Mouse (Mus musculus) limb, embryonic 13.5 days (tissue): ENCODE measurements around the gene Tex12. TPM values are rescaled to one million over a fixed set of nuclear protein-coding genes. Genes with fewer than 3 reads are reported as not detected.

Experiments used
- ATAC-seq: fragments of 200-750 bp; cut with Nextera tagmentation; 2 replicates; pipeline ENCODE4 v1.8.0; 2017; ENCODE audit warnings: low read depth, moderate number of reproducible peaks, moderate TSS enrichment; ENCODE audit not compliant: low FRiP score
- H3K27ac ChIP-seq: fragments of 300-500 bp; sonication (generic); 2 replicates; pipeline ENCODE4 v1.5.1; 2015; ENCODE audit warnings: inconsistent platforms, mild to moderate bottlenecking, moderate library complexity
- H3K27me3 ChIP-seq: fragments of 300-500 bp; sonication (generic); 2 replicates; pipeline ENCODE4 v1.6.1; 2015; ENCODE audit warnings: mild to moderate bottlenecking, inconsistent platforms
- H3K36me3 ChIP-seq: fragments of 300-500 bp; sonication (generic); 2 replicates; pipeline ENCODE4 v1.6.1; 2015; ENCODE audit warnings: inconsistent platforms, mild to moderate bottlenecking, moderate library complexity
- H3K4me1 ChIP-seq: fragments of 300-500 bp; sonication (generic); 2 replicates; pipeline ENCODE4 v1.6.1; 2015; ENCODE audit warnings: inconsistent platforms
- H3K4me2 ChIP-seq: fragments of 300-500 bp; sonication (generic); replicated peaks from 2 replicates; pipeline ENCODE4 v1.6.1; 2015; ENCODE audit warnings: inconsistent platforms, mild to moderate bottlenecking, moderate library complexity
- H3K4me3 ChIP-seq: fragments of 300-500 bp; sonication (generic); 2 replicates; pipeline ENCODE4 v1.5.1; 2015; ENCODE audit warnings: moderate library complexity, mild to moderate bottlenecking, inconsistent platforms
- H3K9ac ChIP-seq: fragments of 300-500 bp; sonication (generic); 2 replicates; pipeline ENCODE4 v1.6.1; 2015; ENCODE audit warnings: mild to moderate bottlenecking, inconsistent platforms
- H3K9me3 ChIP-seq: fragments of 300-500 bp; sonication (generic); 2 replicates; pipeline ENCODE4 v1.6.1; 2016; ENCODE audit warnings: inconsistent platforms
- WGBS: fragments of 180-500 bp; shearing (Covaris S2); methylation state at CpG from one replicate; pipeline ENCODE4 v1.1.7; 2015; 5-methylcytosine and 5-hydroxymethylcytosine counted together
- polyA plus RNA-seq: library from polyadenylated mRNA; unstranded; fragments of >200 nt; fragmentation: Nextera tagmentation; extraction: Ambion mirVana; gene quantifications from 2 replicates; pipeline ENCODE4 v1.2.1, GENCODE M21; 2015

Tex12 gene
- polyA plus RNA-seq, 1 experiment from 2014 or later: not detected

- H3K27me3 ChIP-seq: no peaks in the 10 kb centered on the region
- H3K36me3 ChIP-seq: no peaks in the 10 kb centered on the region
- no peak overlapping the region for H3K9ac ChIP-seq
- H3K4me2 ChIP-seq: no peak overlapping the region
- 0 out of 2 replicates have a peak, but pooled peaks cover 5% of the 10 kb centered on the region for H3K4me1 ChIP-seq
- H3K9me3 ChIP-seq: no peaks in the 10 kb centered on the region
- 70% methylated on average over 2 of the region's 2 CpGs for WGBS
- no peak for ATAC-seq
- no peak overlapping the region for H3K27ac ChIP-seq
- H3K4me3 ChIP-seq: no peak overlapping the region
Observed at GRCm38 (mm10) chr9:50553547-50553946, 7.6 kb downstream of the Tex12 start.

DNA sequence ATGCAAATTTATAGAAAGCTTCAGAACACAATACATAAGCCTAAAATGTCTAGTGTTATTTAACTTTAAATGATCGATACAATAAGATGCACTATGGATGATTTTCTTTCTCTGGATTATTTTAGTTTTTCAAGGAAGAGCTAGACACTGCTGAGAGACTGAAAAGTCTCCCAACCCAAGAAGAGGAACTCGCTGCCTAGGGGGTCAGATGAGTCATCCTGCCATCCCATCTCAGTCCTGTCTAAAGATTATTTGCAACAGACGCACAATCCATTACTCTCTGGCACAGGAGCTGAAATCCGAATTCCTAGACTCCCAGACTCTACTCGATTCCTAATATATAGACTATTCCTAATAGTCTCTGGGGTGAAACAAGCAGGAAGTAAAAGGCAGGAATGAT, 8.9 kb downstream of the Tex12 start:
- H3K4me2 ChIP-seq: no peak overlapping the region
- no peak overlapping the region for H3K4me3 ChIP-seq
- no peaks in the 10 kb centered on the region for H3K9me3 ChIP-seq
- no peak overlapping the region for H3K27ac ChIP-seq
- ATAC-seq: no peak
- H3K27me3 ChIP-seq: no peaks in the 10 kb centered on the region
- H3K4me1 ChIP-seq: 0 out of 2 replicates have a peak, but pooled peaks cover 5% of the 10 kb centered on the region
- 75% methylated on average over 5 of the region's 5 CpGs for WGBS
- H3K9ac ChIP-seq: no peak overlapping the region
- no peaks in the 10 kb centered on the region for H3K36me3 ChIP-seq

DNA sequence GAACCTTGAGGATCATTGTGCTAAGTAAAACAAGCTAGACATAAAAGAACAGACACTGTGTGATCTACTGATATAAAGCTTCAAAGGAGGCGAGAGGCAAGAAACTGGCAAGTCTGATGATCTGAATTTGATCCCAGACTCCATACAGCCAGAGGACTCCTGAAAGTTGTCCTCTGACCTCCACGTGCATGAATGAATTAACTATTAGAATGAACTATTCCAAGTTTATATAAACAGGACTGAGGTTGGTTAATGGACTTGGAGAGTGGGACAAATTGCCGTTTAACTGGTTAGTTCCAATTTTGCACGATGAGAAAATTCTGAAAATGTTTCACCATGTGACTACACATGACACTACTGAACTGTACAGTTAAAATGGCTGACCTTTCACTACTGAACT, 12.2 kb downstream of the Tex12 start:
- Histone ChIP-seq H3K9me3 (no peaks in the 10 kb centered on the region), H3K36me3 (no peaks in the 10 kb centered on the region), H3K27me3 (no peaks in the 10 kb centered on the region), H3K4me3 (no peak overlapping the region), H3K27ac (no peak overlapping the region), H3K9ac (no peak overlapping the region), H3K4me2 (no peak overlapping the region), H3K4me1 (no peaks in the 10 kb centered on the region)
- 88% methylated on average over 4 of the region's 4 CpGs for WGBS
- no peak for ATAC-seq

DNA sequence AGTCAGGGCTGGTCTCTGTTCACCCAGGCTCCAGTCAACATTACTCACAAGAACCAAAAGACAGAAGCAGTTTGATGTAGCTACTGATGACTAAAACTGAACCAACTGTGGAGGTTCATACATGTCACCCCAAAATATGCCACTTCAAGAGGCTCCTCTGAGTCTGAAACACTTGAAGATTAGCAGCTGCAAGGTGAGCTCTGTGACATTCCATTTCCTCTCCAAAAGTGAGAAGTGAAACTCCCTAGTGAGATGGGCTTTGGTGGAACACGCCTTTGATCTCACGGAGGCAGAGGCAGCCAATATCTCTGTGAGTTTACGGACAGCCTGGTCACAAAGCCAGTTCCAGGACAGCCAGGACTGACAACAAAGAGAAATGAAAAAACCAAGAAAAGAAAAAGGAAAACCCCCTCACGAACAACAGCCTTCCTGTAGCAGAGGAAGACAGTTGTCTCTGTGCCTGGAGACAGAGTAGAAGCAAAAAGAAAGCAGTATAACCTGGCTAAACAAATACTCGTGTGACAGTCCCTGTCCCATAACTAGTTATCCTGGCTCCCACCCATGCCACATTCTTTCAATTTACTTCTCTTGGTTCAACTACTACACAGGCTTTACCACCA, 13.2 kb downstream of the Tex12 start:
- Histone ChIP-seq H3K36me3 (no peaks in the 10 kb centered on the region), H3K27ac (no peak overlapping the region), H3K27me3 (no peaks in the 10 kb centered on the region), H3K4me1 (no peaks in the 10 kb centered on the region), H3K9me3 (no peaks in the 10 kb centered on the region), H3K4me2 (no peak overlapping the region), H3K9ac (no peak overlapping the region), H3K4me3 (no peak overlapping the region)
- ATAC-seq: no peak
- 26% methylated on average over 5 of the region's 5 CpGs for WGBS

- H3K36me3 ChIP-seq: no peaks in the 10 kb centered on the region
- H3K4me1 ChIP-seq: 0 out of 2 replicates have a peak, but pooled peaks cover 4% of the 10 kb centered on the region
- no peak for ATAC-seq
- no peak overlapping the region for H3K4me2 ChIP-seq
- no peak overlapping the region for H3K27ac ChIP-seq
- H3K27me3 ChIP-seq: no peaks in the 10 kb centered on the region
- no peaks in the 10 kb centered on the region for H3K9me3 ChIP-seq
- 67% methylated on average over 9 of the region's 9 CpGs for WGBS
- H3K9ac ChIP-seq: no peak overlapping the region
- H3K4me3 ChIP-seq: no peak overlapping the region
Observed at GRCm38 (mm10) chr9:50542401-50542800, 18.7 kb downstream of the Tex12 start.

DNA sequence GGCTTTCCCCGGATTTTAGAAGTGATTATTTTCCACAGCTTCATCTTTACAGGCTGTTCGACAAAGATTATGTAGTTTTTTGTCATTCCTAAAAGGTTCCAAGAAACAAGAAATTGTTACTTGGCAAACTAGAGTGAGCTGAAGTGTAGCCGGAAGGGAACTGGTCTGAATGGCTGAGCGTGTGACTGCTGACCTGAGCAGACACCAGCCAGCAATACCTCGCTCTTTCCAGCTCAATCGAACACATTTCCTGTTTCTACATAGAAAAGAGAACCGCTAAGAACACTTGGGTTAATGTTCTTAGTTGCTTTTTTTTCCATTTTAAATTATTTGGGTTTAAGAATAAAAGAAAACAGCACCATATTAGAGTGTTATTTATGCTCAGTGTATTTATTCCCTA, 21.0 kb downstream of the Tex12 start:
- H3K4me1 ChIP-seq: 0 out of 2 replicates have a peak, but pooled peaks cover 4% of the 10 kb centered on the region
- H3K27me3 ChIP-seq: no peaks in the 10 kb centered on the region
- no peak overlapping the region for H3K9ac ChIP-seq
- WGBS: 61% methylated on average over 7 of the region's 7 CpGs
- H3K27ac ChIP-seq: no peak overlapping the region
- no peak overlapping the region for H3K4me2 ChIP-seq
- no peak overlapping the region for H3K4me3 ChIP-seq
- no peaks in the 10 kb centered on the region for H3K36me3 ChIP-seq
- ATAC-seq: no peak
- no peaks in the 10 kb centered on the region for H3K9me3 ChIP-seq

- no peaks in the 10 kb centered on the region for H3K36me3 ChIP-seq
- WGBS: 56% methylated on average over 4 of the region's 4 CpGs
- H3K4me1 ChIP-seq: 0 out of 2 replicates have a peak, but pooled peaks cover under 1% of the 10 kb centered on the region
- H3K9ac ChIP-seq: no peak overlapping the region
- no peak overlapping the region for H3K27ac ChIP-seq
- no peaks in the 10 kb centered on the region for H3K9me3 ChIP-seq
- H3K4me2 ChIP-seq: no peak overlapping the region
- no peaks in the 10 kb centered on the region for H3K27me3 ChIP-seq
- ATAC-seq: no peak
- no peak overlapping the region for H3K4me3 ChIP-seq
Observed at GRCm38 (mm10) chr9:50537295-50537694, 23.8 kb downstream of the Tex12 start.

DNA sequence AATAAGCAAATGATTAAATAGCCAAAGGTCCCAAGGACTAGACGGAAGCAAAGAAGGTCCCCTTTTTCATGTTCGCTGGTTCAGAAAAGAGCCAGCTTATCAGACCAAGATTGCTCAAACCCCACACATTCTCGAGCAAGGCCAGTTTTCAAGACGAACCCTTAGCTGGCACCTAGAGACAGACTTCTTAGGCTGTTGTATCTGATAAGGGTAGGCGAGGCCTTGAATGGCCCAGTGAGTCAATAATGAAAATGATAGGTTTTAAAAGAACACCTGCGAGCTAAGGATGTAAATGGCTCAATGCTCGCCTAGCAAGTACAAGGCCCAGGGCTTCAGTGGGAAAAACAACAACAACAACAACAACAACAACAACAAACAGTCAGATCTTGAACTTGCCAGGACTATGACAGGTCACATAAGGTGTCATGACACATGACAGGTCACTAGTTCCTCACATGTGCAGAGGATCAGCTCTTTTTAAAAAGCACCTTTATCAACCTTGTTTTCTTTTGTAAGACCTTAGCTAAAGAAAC, 24.5 kb downstream of the Tex12 start:
- Histone ChIP-seq H3K9ac (no peak overlapping the region), H3K4me3 (no peak overlapping the region), H3K36me3 (no peaks in the 10 kb centered on the region), H3K4me1 (no peaks in the 10 kb centered on the region), H3K27me3 (no peaks in the 10 kb centered on the region), H3K9me3 (no peaks in the 10 kb centered on the region), H3K27ac (no peak overlapping the region), H3K4me2 (no peak overlapping the region)
- WGBS: 82% methylated on average over 7 of the region's 7 CpGs
- ATAC-seq: no peak

DNA sequence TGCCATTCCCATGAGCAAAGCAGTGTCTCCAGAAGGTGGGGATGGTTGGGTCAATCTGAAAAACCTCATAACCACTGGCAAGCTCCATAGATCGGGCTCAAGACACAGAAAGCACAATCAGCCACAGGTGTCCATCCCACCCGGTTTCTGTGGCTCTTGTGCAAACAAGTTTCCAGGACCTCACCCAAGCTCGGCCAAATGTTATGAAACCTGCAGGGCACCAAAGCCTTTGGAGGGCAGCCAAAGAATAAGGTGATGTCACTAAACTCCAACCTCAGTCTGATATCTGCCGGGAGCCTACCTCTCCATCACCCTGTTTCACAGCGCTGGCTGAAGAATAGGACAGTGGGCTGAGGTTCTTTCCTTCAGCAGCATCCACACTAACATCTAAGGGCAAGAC, 25.2 kb downstream of the Tex12 start:
- Histone ChIP-seq H3K9ac (no peak overlapping the region), H3K36me3 (no peaks in the 10 kb centered on the region), H3K4me1 (no peaks in the 10 kb centered on the region), H3K27ac (no peak overlapping the region), H3K9me3 (no peaks in the 10 kb centered on the region), H3K4me3 (no peak overlapping the region), H3K4me2 (no peak overlapping the region), H3K27me3 (no peaks in the 10 kb centered on the region)
- 69% methylated on average over 5 of the region's 5 CpGs for WGBS
- ATAC-seq: no peak

- H3K9ac ChIP-seq: no peak overlapping the region
Observed at GRCm38 (mm10) chr9:50533791-50534190, 27.3 kb downstream of the Tex12 start.

DNA sequence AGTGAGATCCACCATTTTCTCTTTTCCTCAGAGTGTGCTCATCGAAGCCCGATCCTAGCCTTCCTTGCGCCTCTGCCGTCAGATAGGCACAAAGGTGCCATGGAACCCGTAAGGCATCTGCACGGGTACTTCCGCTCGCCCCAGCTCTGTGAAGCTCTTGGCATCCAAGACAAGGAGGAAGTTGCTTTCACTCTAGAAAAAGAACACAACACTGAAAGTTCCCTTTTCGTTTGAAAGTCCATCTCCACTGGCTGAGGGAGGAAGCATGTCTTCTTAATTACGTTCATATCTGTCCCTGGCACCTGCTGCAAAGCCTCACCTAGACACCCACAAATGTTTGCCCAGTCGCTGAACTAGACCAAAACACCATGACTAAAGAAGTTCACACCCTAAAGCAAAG, 27.8 kb downstream of the Tex12 start:
- Histone ChIP-seq H3K27ac (no peak overlapping the region), H3K36me3 (no peaks in the 10 kb centered on the region), H3K27me3 (no peaks in the 10 kb centered on the region), H3K9ac (no peak overlapping the region), H3K9me3 (no peaks in the 10 kb centered on the region), H3K4me3 (no peak overlapping the region), H3K4me1 (no peaks in the 10 kb centered on the region), H3K4me2 (no peak overlapping the region)
- 80% methylated on average over 11 of the region's 11 CpGs for WGBS
- no peak for ATAC-seq

More at GRCm38 (mm10) chr9:50533791-50534190, 27.3 kb downstream of the Tex12 start:
- no peaks in the 10 kb centered on the region for H3K36me3 ChIP-seq
- H3K27me3 ChIP-seq: no peaks in the 10 kb centered on the region
- H3K27ac ChIP-seq: no peak overlapping the region
- WGBS: 71% methylated on average over 3 of the region's 3 CpGs
- H3K9me3 ChIP-seq: no peaks in the 10 kb centered on the region
- H3K4me2 ChIP-seq: no peak overlapping the region
- no peaks in the 10 kb centered on the region for H3K4me1 ChIP-seq
- ATAC-seq: no peak
- H3K4me3 ChIP-seq: no peak overlapping the region

DNA sequence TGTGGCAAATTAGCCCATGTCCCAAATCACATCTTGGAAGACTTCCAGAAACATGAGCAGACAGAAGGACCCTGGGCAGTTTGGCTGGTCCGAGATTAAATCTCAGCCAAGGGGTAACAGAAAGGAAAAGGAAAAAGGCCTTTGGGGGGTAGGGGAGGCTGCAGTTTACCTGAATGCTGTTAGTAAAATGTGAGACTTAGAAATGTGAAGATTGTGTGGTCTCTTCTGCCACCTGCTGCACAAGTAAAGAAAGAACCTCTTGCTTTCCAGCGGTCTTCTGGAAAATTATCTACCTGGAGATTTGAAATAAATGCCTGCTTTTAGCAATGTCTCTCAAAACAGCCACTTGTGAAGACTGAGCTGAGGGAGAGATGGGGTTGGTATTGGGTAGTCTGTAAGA, 30.2 kb downstream of the Tex12 start:
- H3K9me3 ChIP-seq: no peaks in the 10 kb centered on the region
- no peak overlapping the region for H3K27ac ChIP-seq
- 28% methylated on average over 2 of the region's 2 CpGs for WGBS

More for the DNA sequence above, 30.2 kb downstream of the Tex12 start:
- H3K36me3 ChIP-seq: no peaks in the 10 kb centered on the region
- H3K9ac ChIP-seq: no peak overlapping the region
- no peak overlapping the region for H3K4me2 ChIP-seq
- ATAC-seq: no peak
- no peak overlapping the region for H3K4me3 ChIP-seq
- H3K4me1 ChIP-seq: peaks cover 14% of the 10 kb centered on the region
- H3K27me3 ChIP-seq: no peaks in the 10 kb centered on the region
